Mouse (Mus musculus) ES-E14 (cell line): ENCODE results near the gene Krt83. TPM values are rescaled to one million over a fixed set of nuclear protein-coding genes. Genes with fewer than 3 reads are reported as not detected.

ENCODE experiments used
- DNase-seq: peaks from one replicate; pipeline ENCODE4 v3.0.0-alpha.2; 2013; ENCODE audit warnings: low read depth, low spot score
- H3K27ac ChIP-seq: 2 replicates; pipeline ENCODE4 v1.5.1; 2012; ENCODE audit warnings: low read depth, mild to moderate bottlenecking, low read length, moderate library complexity, mixed read lengths; ENCODE audit not compliant: poor library complexity, insufficient read depth, severe bottlenecking
- H3K36me3 ChIP-seq: 2 replicates; pipeline ENCODE4 v1.6.1; 2012; ENCODE audit warnings: mild to moderate bottlenecking, low read length, moderate library complexity, mixed read lengths; ENCODE audit not compliant: control insufficient read depth, poor library complexity, insufficient read depth, severe bottlenecking
- H3K4me1 ChIP-seq, 2 experiments: fragments of 150-350 bp in 1 of 2; sonication (generic) in 1 of 2; 2 replicates each; pipeline ENCODE4 v1.6.1; 2012; ENCODE audit warnings: low read length in 2 of 2, mild to moderate bottlenecking in 1 of 2, mixed read lengths in 1 of 2; ENCODE audit not compliant: control insufficient read depth in 2 of 2, insufficient read depth in 2 of 2, poor library complexity in 1 of 2
- H3K4me3 ChIP-seq, 2 experiments: fragments of 150-350 bp in 1 of 2; sonication (generic) in 1 of 2; 2 replicates each; pipeline ENCODE4 v1.5.1; 2012; ENCODE audit warnings: low read length in 2 of 2, low read depth in 1 of 2, mild to moderate bottlenecking in 1 of 2, mixed read lengths in 1 of 2; ENCODE audit not compliant: insufficient read depth in 1 of 2, poor library complexity in 1 of 2, severe bottlenecking in 1 of 2
- H3K9ac ChIP-seq: 2 replicates; pipeline ENCODE4 v1.6.1; 2012; ENCODE audit warnings: low read depth, mild to moderate bottlenecking, low read length, mixed read lengths; ENCODE audit not compliant: poor library complexity, insufficient read depth, severe bottlenecking
- H3K9me3 ChIP-seq: fragments of 150-350 bp; sonication (generic); 2 replicates; pipeline ENCODE4 v1.6.1; 2012; ENCODE audit warnings: low read depth, mild to moderate bottlenecking, low read length; ENCODE audit not compliant: control insufficient read depth, insufficient read depth
- CHD2 ChIP-seq: IDR thresholded peaks from 2 replicates; pipeline ENCODE4 v1.6.1; 2014; ENCODE audit warnings: mild to moderate bottlenecking, low read depth, low read length, inconsistent platforms
- HCFC1 ChIP-seq: IDR thresholded peaks from 2 replicates; pipeline ENCODE4 v1.6.1; 2012; ENCODE audit warnings: low read length, inconsistent platforms, borderline replicate concordance; ENCODE audit not compliant: insufficient read depth
- MAFK ChIP-seq: IDR thresholded peaks from 2 replicates; pipeline ENCODE4 v1.6.1; 2014; ENCODE audit warnings: mild to moderate bottlenecking, low read depth, low read length, inconsistent platforms; ENCODE audit not compliant: insufficient read depth
- ZC3H11A ChIP-seq: IDR thresholded peaks from 2 replicates; pipeline ENCODE4 v1.6.1; 2012; ENCODE audit warnings: low read depth, mild to moderate bottlenecking, inconsistent platforms, low read length, borderline replicate concordance
- ZNF384 ChIP-seq: IDR thresholded peaks from 2 replicates; pipeline ENCODE4 v1.6.1; 2012; ENCODE audit warnings: low read depth, low read length, inconsistent platforms
- in situ Hi-C, 2 experiments: fragments of 600-800 bp; cut with MboI; formaldehyde crosslinking; loops; one replicate each; pipeline ENCODE4 v1.15.1; 2025; ENCODE audit warnings: low sequenced_read_pairs in 2 of 2, inconsistent platforms in 1 of 2; ENCODE audit not compliant: unreplicated experiment in 2 of 2
- total RNA-seq: library from RNA; depleted of rRNA; stranded (reverse); fragments of 300-350 nt; gene quantifications from 2 replicates; pipeline ENCODE4 v1.2.3, GENCODE M21; 2012

Gene Krt83
- total RNA-seq, 1 experiment: not detected

- peak; percentile 48 for DNase-seq
These were observed 18.3 kb downstream of the Krt83 start, which contains the start of gene Krt86 for GRCm38 (mm10) chr15:101472952-101473528. Gene Krt86, plus strand, starts transcription at chr15:101473478.

GRCm38 (mm10) chr15:101469093-101469492, 22.2 kb downstream of the Krt83 start:
- Histone ChIP-seq H3K27ac (no peak overlapping the region), H3K9me3 (no peaks in the 10 kb centered on the region), H3K36me3 (no peaks in the 10 kb centered on the region), H3K4me1 (no peaks in the 10 kb centered on the region), H3K4me3 (no peak overlapping the region), H3K9ac (no peak overlapping the region)
- no peak for DNase-seq
- in situ Hi-C loops: no loop called here
- no peak for TF ChIP-seq CHD2
- TF ChIP-seq HCFC1: no peak
- TF ChIP-seq MAFK: no peak
- TF ChIP-seq ZNF384: no peak
- TF ChIP-seq ZC3H11A: no peak

More at GRCm38 (mm10) chr15:101472952-101473528, 18.3 kb downstream of the Krt83 start, which contains the start of gene Krt86:
- no peaks in the 10 kb centered on the region for H3K4me1 ChIP-seq
- no peak within 1 kb of the TSS for H3K27ac ChIP-seq
- in situ Hi-C loops: no loop called here
- no peaks in the 10 kb centered on the region for H3K36me3 ChIP-seq
- no peak within 1 kb of the TSS for H3K9ac ChIP-seq
- no peak within 1 kb of the TSS for H3K4me3 ChIP-seq
- no peaks in the 10 kb centered on the region for H3K9me3 ChIP-seq
- TF ChIP-seq ZNF384 (peak; percentile 79; the same call in 1 of the 2 replicates), CHD2 (no peak)

DNA sequence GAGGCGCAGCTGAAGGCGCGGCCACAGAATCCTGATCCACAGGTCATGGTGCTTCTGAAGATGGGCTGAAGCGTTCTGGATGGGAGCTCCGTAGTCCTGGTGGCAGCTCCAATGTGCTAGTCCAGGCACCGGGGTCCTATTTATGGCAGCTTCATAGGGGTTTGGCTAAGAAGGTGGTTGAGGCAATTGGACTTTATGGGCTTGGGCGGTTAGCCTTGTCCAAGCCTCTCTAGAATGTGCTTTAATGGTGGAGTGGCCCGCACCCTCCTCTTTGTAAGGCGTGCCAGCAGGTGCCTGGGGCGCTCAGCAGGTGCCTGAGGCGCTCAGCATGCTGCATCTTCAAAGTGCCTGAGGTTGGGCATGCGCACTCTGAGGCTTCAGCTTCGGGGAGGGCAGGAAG, 27.7 kb downstream of the Krt83 start, which contains the start of gene Krt81:
Krt81 (minus strand) TSS at position 101 of the 400 bp plus-strand sequence.
- in situ Hi-C loops: no loop called here
- no peak for DNase-seq
- H3K36me3 ChIP-seq: no peaks in the 10 kb centered on the region
- no peak within 1 kb of the TSS for H3K27ac ChIP-seq
- no peak within 1 kb of the TSS for H3K4me3 ChIP-seq
- H3K9ac ChIP-seq: no peak within 1 kb of the TSS
- H3K9me3 ChIP-seq: no peaks in the 10 kb centered on the region
- H3K4me1 ChIP-seq: no peaks in the 10 kb centered on the region; a peak in 1 of 4 replicates
- TF ChIP-seq ZNF384 (no peak), MAFK (no peak), CHD2 (no peak), ZC3H11A (no peak), HCFC1 (no peak)

- in situ Hi-C loops: no loop called here
- Histone ChIP-seq H3K4me3 (no peak overlapping the region), H3K4me1 (no peaks in the 10 kb centered on the region; a peak in 1 of 4 replicates), H3K9me3 (no peaks in the 10 kb centered on the region), H3K36me3 (no peaks in the 10 kb centered on the region), H3K9ac (no peak overlapping the region), H3K27ac (no peak overlapping the region)
- DNase-seq: no peak
- TF ChIP-seq ZNF384 (no peak), HCFC1 (no peak), ZC3H11A (no peak), CHD2 (no peak), MAFK (no peak)
These were observed 32.0 kb downstream of the Krt83 start for GRCm38 (mm10) chr15:101459283-101459682.
